Mouse (Mus musculus): ENCODE results near the gene Cd244a. TPM values are rescaled to one million over a fixed set of nuclear protein-coding genes. Genes with fewer than 3 reads are reported as not detected.

The Cd244a gene
- polyA plus RNA-seq, 1 experiment from 2014 or later: not detected

DNA sequence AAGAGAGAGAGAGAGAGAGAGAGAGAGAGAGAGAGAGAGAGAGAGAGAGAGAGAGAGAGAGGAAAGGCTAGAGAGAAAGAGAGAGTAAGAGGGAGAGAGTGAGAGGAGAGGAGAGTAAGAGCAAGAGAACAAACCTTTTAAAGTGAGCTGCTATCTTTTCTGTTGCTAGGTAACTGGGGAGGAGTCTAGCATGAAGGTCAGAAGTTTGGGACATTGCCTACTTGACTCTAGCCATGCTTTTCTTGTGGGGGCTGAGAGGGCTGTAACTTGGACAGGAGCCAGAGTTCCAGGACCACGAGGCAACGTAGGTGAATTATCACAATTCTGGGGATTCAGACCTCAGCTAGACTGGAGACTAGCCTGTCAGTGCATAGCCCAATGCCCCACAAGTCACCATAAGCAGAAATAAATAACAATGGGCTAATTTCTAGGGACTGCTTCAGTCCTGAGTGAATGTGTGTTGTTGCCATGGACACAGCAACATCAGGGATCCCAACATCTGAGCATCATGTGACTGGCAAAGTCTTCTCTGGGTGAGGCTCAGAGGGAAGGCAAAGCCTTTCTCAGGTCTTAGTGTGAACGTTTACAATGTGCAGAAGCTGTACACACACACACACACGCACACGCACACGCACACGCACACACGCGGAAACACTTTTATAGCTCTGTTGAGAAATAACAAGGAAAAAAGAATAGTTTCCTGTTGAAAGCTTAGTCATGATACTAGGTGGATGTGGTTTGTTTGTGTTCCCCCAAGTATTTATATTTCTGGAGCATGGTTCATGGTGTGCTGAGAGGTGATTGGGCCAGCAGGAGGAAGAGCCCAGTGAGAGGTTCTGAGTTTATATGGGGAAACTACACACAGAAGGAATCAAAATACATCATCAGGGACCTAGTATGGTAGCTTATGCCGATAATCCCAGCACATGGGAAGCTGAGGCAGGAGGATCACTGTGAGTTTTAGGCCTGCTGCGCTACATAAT, 5.3 kb upstream of the Cd244a start:
- 82% methylated on average over 11 of the region's 11 CpGs for WGBS
- Histone ChIP-seq H3K9me3 (no peaks in the 10 kb centered on the region), H3K4me1 (replicated peaks) (no peaks in the 10 kb centered on the region; the same call in 1 of the 2 replicates), H3K36me3 (no peaks in the 10 kb centered on the region), H3K4me3 (no peak overlapping the region), H3K9ac (no peak overlapping the region), H3K27ac (replicated peaks) (no peak overlapping the region), H3K4me2 (no peak overlapping the region), H3K27me3 (no peaks in the 10 kb centered on the region)
- no peak for ATAC-seq (ENCODE audit: low FRiP score, low read depth)

DNA sequence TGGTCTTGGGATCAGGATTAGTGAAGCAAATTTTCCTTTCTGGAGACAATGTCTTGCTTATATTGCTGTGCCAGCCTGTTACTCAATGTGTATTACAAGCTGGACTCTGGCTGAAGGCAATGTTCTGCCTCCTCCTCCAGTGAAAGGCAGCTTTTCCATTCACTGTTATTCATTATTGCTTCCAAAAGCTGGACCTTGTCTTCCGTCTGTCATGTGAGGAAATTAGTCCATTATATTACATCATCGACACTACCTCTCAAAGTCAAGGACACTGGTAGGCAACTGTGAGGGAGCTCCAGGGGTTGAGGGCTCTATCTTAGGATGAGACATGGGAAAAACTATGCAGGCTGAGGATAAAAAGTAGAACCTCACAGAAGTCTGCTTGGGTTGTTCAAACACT, 2.6 kb upstream of the Cd244a start:
- no peaks in the 10 kb centered on the region; the same call in 1 of the 2 replicates for H3K4me1 ChIP-seq (replicated peaks)
- ATAC-seq (ENCODE audit: low FRiP score, low read depth): no peak

DNA sequence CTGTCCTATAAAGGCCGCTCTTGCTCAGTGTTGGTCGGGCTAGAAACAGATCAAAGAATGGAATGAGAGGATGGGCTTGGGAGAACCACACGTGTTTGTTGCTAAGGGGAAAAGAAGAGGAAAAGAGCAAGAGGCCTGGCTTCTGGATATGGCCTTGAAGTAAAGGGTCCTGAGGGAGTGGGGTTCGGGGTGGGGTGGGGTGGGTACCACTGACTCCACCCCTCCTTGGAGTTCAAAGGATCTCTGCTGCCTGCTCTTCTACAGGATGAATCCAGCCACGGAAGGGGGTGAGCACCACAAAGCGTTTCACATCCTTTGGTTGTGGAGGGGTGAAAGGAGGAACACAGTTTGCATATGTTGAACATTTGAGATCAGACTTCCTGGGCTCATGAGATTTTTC, 586 bp upstream of the Cd244a start:
- ATAC-seq (ENCODE audit: low FRiP score, low read depth): no peak
- WGBS: 81% methylated on average over 6 of the region's 6 CpGs
- H3K9me3 ChIP-seq: no peaks in the 10 kb centered on the region

More for the DNA sequence above, 2.6 kb upstream of the Cd244a start:
- Histone ChIP-seq H3K4me3 (no peak overlapping the region), H3K36me3 (no peaks in the 10 kb centered on the region), H3K4me2 (no peak overlapping the region), H3K9ac (no peak overlapping the region), H3K9me3 (no peaks in the 10 kb centered on the region), H3K27ac (replicated peaks) (no peak overlapping the region), H3K27me3 (no peaks in the 10 kb centered on the region)
- WGBS: 94% methylated on average over 2 of the region's 2 CpGs

DNA sequence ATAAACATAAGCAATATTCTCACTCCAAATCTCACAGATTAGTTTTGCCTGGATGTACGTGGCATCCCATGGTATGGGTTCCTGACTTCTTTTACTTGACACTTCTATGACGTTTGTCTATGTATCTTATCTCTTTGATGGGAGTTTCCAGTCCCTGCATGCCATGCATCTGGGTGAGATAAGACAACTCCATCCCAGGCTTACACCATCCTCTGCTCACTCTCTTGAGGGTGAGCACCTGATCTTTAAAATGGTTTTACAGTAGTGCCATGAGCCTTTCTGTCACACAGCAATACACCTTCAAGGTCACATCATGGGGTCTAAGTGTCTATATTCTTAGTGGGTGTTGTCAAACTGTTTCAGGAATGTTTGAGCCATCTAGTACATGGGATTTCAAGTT, 1.3 kb downstream of the Cd244a start:
- Histone ChIP-seq H3K4me2 (no peak overlapping the region), H3K9me3 (no peaks in the 10 kb centered on the region), H3K27ac (replicated peaks) (no peak overlapping the region), H3K9ac (no peak overlapping the region), H3K4me1 (replicated peaks) (no peaks in the 10 kb centered on the region), H3K4me3 (no peak overlapping the region), H3K36me3 (no peaks in the 10 kb centered on the region), H3K27me3 (no peaks in the 10 kb centered on the region)
- ATAC-seq (ENCODE audit: low FRiP score, low read depth): no peak
- 85% methylated on average over 2 of the region's 2 CpGs for WGBS

More for the DNA sequence above, 586 bp upstream of the Cd244a start:
- Histone ChIP-seq H3K4me1 (replicated peaks) (no peaks in the 10 kb centered on the region; the same call in 1 of the 2 replicates), H3K36me3 (no peaks in the 10 kb centered on the region), H3K27me3 (no peaks in the 10 kb centered on the region), H3K9ac (no peak overlapping the region), H3K27ac (replicated peaks) (no peak overlapping the region), H3K4me2 (no peak overlapping the region), H3K4me3 (no peak overlapping the region)

DNA sequence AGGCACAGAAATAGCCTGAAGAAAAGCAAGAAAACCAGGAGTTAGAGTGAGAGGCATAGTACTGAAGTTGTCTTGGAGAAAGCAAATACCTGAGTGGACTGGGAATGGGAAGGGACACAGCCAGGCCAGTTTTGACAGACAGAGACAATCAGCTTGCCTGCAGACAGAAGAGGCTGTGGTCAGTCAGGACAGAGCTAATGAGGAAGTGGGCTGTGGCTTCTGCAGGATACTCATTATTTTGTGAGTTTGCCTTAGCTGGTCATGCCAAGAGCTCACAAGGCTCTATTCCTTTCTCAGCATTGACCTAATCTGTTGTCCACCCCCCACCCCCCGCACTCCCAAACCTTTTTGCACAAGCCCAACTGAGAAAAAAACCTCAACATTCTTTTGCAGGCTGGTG, 2.2 kb downstream of the Cd244a start:
- no peak for ATAC-seq (ENCODE audit: low FRiP score, low read depth)
- H3K4me2 ChIP-seq: no peak overlapping the region
- H3K4me3 ChIP-seq: no peak overlapping the region
- no peak overlapping the region for H3K9ac ChIP-seq
- 92% methylated on average over 1 of the region's 1 CpGs for WGBS
- H3K27me3 ChIP-seq: no peaks in the 10 kb centered on the region
- no peaks in the 10 kb centered on the region for H3K36me3 ChIP-seq
- no peaks in the 10 kb centered on the region for H3K9me3 ChIP-seq
- H3K4me1 ChIP-seq (replicated peaks): no peaks in the 10 kb centered on the region
- no peak overlapping the region for H3K27ac ChIP-seq (replicated peaks)

DNA sequence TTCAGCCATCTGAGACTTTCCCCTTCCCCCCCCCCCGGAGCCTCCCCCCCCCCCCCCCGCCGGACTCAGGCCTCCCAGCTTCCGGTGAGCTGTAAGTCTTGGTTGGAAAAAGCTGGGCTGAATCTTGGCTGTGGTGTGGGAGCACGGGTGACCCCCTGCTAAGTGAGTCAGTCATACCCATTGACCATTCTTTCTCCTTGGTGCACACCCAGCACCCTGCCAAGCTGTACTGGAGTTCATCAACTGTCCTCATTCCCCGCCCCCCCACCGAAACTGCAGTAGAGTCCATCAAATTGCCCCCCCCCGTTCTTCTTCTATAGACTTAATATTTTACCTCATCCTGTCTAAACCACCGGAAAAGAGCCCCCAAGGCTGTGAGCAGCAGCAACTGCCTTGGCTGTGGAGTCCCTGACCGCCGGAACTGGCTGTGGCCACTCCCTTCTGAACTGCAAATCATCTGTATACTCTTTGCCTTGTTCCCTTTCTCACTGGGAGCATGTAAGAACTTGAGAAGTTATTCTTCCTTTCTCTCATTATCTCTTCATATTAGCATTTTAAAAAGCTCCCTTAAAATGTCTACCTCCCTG, 2.7 kb downstream of the Cd244a start:
- Histone ChIP-seq H3K9me3 (no peaks in the 10 kb centered on the region), H3K27me3 (no peaks in the 10 kb centered on the region), H3K4me1 (replicated peaks) (no peaks in the 10 kb centered on the region), H3K27ac (replicated peaks) (no peak overlapping the region), H3K36me3 (no peaks in the 10 kb centered on the region), H3K9ac (no peak overlapping the region), H3K4me3 (no peak overlapping the region), H3K4me2 (no peak overlapping the region)
- no peak for ATAC-seq (ENCODE audit: low FRiP score, low read depth)
- WGBS: 77% methylated on average over 6 of the region's 11 CpGs

DNA sequence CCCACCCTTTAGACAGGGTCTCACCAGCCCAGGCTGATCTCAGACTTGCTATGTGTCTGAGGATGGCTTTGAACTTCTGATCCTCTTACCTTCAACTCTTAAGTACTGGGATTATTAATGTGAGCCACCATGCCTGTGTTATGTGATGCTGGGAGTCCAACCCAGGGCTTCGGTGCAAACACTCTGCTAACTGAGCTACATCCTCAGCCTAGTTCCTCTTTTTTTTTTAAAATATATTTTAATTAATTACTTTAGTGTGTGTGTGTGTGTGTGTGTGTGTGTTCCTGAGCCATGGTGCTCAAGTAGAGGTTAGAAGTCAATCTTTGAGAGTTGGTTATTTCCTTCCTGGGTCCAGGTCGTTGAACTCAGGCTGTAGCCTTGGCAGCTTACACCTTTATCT, 4.0 kb downstream of the Cd244a start:
- Histone ChIP-seq H3K4me2 (no peak overlapping the region), H3K36me3 (no peaks in the 10 kb centered on the region), H3K4me1 (replicated peaks) (no peaks in the 10 kb centered on the region), H3K9ac (no peak overlapping the region), H3K4me3 (no peak overlapping the region), H3K27ac (replicated peaks) (no peak overlapping the region), H3K27me3 (no peaks in the 10 kb centered on the region), H3K9me3 (no peaks in the 10 kb centered on the region)
- WGBS: 93% methylated on average over 2 of the region's 2 CpGs
- ATAC-seq (ENCODE audit: low FRiP score, low read depth): no peak

DNA sequence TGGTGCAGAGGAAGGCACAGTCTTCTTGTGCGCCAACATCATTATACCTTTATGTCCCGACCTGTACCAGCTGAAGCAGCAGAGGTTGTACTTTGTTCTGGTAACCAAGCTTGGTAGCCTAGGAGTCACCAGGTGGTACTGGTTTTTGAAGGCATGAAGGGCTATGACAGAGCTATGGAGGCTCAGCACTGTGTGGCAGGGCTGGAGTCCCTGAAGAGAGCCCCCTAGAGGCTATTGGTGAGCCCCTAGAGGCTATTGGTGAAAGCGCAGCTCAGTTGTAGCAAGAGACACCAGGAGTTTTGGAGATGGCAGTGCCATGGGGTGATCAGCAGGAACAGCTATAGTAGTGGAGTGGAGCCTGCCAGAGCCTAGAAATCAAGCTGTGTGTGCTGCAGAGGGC, 5.3 kb downstream of the Cd244a start:
- H3K4me1 ChIP-seq (replicated peaks): no peaks in the 10 kb centered on the region
- 58% methylated on average over 3 of the region's 3 CpGs for WGBS
- no peak overlapping the region for H3K27ac ChIP-seq (replicated peaks)
- no peaks in the 10 kb centered on the region for H3K36me3 ChIP-seq
- H3K27me3 ChIP-seq: no peaks in the 10 kb centered on the region
- no peaks in the 10 kb centered on the region for H3K9me3 ChIP-seq
- ATAC-seq (ENCODE audit: low FRiP score, low read depth): no peak
- no peak overlapping the region for H3K9ac ChIP-seq
- no peak overlapping the region for H3K4me2 ChIP-seq
- no peak overlapping the region for H3K4me3 ChIP-seq

DNA sequence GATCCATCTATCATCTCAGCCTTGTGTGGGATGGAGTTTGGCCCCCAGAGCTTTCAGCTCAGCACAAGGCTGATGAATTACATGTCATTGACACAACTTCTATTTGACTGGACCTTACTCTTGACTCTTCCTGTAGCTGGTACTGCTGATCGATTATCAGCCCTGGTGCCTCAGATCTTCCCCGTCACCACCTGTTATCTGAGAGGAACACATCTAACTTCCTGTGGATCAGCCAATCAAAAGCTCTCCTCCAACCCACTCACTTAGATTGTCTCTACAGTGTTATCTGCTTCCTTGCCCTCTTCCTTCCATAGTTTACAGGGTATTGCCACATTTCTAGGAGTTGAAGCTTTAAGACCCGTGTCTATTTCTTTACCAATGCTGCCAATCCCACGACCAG, 6.9 kb downstream of the Cd244a start:
- Histone ChIP-seq H3K36me3 (no peaks in the 10 kb centered on the region), H3K9me3 (no peaks in the 10 kb centered on the region), H3K27me3 (no peaks in the 10 kb centered on the region), H3K9ac (no peak overlapping the region), H3K27ac (replicated peaks) (no peak overlapping the region), H3K4me1 (replicated peaks) (no peaks in the 10 kb centered on the region), H3K4me2 (no peak overlapping the region), H3K4me3 (no peak overlapping the region)
- WGBS: 83% methylated on average over 4 of the region's 4 CpGs
- ATAC-seq (ENCODE audit: low FRiP score, low read depth): no peak

DNA sequence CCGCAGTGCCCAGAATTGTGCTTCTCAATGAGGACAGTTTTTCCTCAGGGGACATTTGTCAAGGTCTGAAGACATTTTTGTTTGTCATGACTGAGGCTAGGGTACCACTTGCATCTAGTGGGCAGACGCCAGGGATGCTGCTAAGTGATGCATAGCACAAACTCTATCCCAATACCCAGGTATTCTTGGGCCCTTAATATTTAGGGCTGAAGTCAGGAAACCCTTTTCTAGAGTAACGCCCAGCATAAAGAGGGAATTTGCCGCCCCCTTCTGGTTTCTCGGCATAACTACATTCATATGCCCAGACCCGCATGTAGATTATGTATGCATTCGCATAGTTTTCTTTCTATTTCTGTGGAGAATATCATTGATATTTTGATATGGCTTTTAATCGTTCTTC, 7.8 kb downstream of the Cd244a start:
- Histone ChIP-seq H3K27me3 (no peaks in the 10 kb centered on the region), H3K9me3 (no peaks in the 10 kb centered on the region), H3K9ac (no peak overlapping the region), H3K4me2 (no peak overlapping the region), H3K27ac (replicated peaks) (no peak overlapping the region), H3K4me3 (no peak overlapping the region), H3K4me1 (replicated peaks) (no peaks in the 10 kb centered on the region), H3K36me3 (no peaks in the 10 kb centered on the region)
- ATAC-seq (ENCODE audit: low FRiP score, low read depth): no peak; the same call in 1 of the 2 replicates
- 26% methylated on average over 8 of the region's 8 CpGs for WGBS

DNA sequence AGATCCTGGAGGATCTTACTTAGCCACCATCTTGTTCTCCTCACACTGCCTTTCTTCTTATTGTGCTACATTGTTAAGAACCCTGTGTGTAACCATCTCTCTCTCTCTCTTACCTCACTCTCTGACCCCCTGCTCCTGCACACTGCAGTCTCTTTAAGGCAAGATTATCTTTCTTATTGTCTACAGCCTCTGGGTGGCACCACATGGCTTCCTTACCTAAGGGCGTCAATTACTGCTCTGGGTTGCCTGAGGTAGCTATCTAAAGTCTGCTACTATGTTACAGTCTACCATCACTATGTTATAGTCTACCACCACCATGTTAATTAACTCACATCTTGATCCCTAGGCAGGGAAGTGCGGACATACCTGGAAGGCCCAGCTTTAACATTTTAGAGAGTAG, 9.4 kb downstream of the Cd244a start:
- no peak for ATAC-seq (ENCODE audit: low FRiP score, low read depth)
- Histone ChIP-seq H3K9ac (no peak overlapping the region), H3K4me1 (replicated peaks) (no peaks in the 10 kb centered on the region), H3K36me3 (no peaks in the 10 kb centered on the region), H3K27ac (replicated peaks) (no peak overlapping the region), H3K4me2 (no peak overlapping the region), H3K27me3 (no peaks in the 10 kb centered on the region), H3K4me3 (no peak overlapping the region), H3K9me3 (no peaks in the 10 kb centered on the region)
- WGBS: 69% methylated on average over 2 of the region's 2 CpGs

DNA sequence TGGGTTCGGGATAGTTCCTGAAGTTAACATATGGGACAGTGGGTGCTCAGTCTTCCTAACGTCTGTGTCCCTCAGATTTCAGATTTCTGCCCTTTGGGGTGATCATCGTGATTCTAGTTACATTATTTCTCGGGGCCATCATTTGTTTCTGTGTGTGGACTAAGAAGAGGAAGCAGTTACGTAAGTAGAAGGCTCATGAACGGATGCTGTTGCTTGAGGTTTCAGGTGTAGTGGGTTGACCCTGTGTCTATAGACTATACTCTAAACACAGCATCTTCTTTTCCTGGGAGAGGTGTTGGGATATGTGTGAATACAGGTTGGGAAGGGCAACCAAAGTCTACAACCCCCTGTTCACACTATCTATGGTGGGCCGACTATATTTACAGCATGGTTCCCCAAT, 18.2 kb downstream of the Cd244a start:
- Histone ChIP-seq H3K27me3 (no peaks in the 10 kb centered on the region), H3K4me1 (replicated peaks) (no peaks in the 10 kb centered on the region), H3K4me3 (no peak overlapping the region), H3K4me2 (no peak overlapping the region), H3K36me3 (no peaks in the 10 kb centered on the region), H3K27ac (replicated peaks) (no peak overlapping the region), H3K9me3 (no peaks in the 10 kb centered on the region), H3K9ac (no peak overlapping the region)
- no peak for ATAC-seq (ENCODE audit: low FRiP score, low read depth)
- 93% methylated on average over 7 of the region's 7 CpGs for WGBS
